Mouse (Mus musculus): ENCODE data around the gene Atxn7l3. TPM values are rescaled to one million over a fixed set of nuclear protein-coding genes. Genes with fewer than 3 reads are reported as not detected.

Atxn7l3 gene
- total RNA-seq, 2 experiments from 2014 or later: 15.9 to 17.5 TPM

Other genes starting within 250 kb of the Atxn7l3 start
- gene Mpp2, start 208.1 kb downstream of the Atxn7l3 start, total RNA-seq (2021): 1 to 10 TPM in 1 of 2 experiments, under 1 TPM in 1; 0.92 to 1.6 TPM
- gene Ppy, start 195.3 kb downstream of the Atxn7l3 start, total RNA-seq (2021): not detected
- gene Pyy, start 188.8 kb downstream of the Atxn7l3 start, total RNA-seq (2021): not detected
- gene Nags, start 151.1 kb downstream of the Atxn7l3 start, total RNA-seq (2021): not detected
- gene Tmem101, start 140.2 kb downstream of the Atxn7l3 start, total RNA-seq (2021): 10 to 100 TPM; 15.1 to 16.5 TPM
- gene Lsm12, start 111.3 kb downstream of the Atxn7l3 start, total RNA-seq (2021): 10 to 100 TPM; 69.9 to 76.0 TPM
- 10 to 100 TPM; 36.1 to 36.2 TPM for gene G6pc3, start 107.0 kb downstream of the Atxn7l3 start, total RNA-seq (2021)
- gene Hdac5, start 66.5 kb downstream of the Atxn7l3 start, total RNA-seq (2021): 10 to 100 TPM; 59.5 to 65.6 TPM
- gene BC030867, start 47.7 kb downstream of the Atxn7l3 start, total RNA-seq (2021): under 1 TPM; 0.11 to 0.47 TPM
- 10 to 100 TPM; 58.9 to 61.2 TPM for gene Asb16, start 27.9 kb downstream of the Atxn7l3 start, total RNA-seq (2021)
- gene Tmub2, start 11.7 kb downstream of the Atxn7l3 start, total RNA-seq (2021): 10 to 100 TPM; 14.8 to 14.9 TPM
- 10 to 100 TPM; 38.2 to 45.5 TPM for gene Ubtf, start 23.1 kb upstream of the Atxn7l3 start, total RNA-seq (2021)
- gene Slc4a1, start 69.6 kb upstream of the Atxn7l3 start, total RNA-seq (2021): 1 to 10 TPM in 1 of 2 experiments, under 1 TPM in 1; 0.59 to 1.5 TPM
- gene Rundc3a, start 96.8 kb upstream of the Atxn7l3 start, total RNA-seq (2021): under 1 TPM; 0.66 to 0.90 TPM
- gene Slc25a39, start 111.3 kb upstream of the Atxn7l3 start, total RNA-seq (2021): 10 to 100 TPM; 46.6 to 48.9 TPM
- gene Grn, start 133.7 kb upstream of the Atxn7l3 start, total RNA-seq (2021): 10 to 100 TPM; 57.2 to 63.7 TPM
- 1 to 10 TPM; 6.2 to 7.3 TPM for gene Fam171a2, start 151.1 kb upstream of the Atxn7l3 start, total RNA-seq (2021)
- gene Itga2b, start 173.5 kb upstream of the Atxn7l3 start, total RNA-seq (2021): 1 to 10 TPM; 1.6 to 2.5 TPM